Mouse (Mus musculus): ENCODE data around the gene Siva1. TPM values are rescaled to one million over a fixed set of nuclear protein-coding genes. Genes with fewer than 3 reads are reported as not detected.

Gene Siva1
- 62.6 and 71.8 TPM in 2 replicates for polyA plus RNA-seq (2012; rRNA removed)

DNA sequence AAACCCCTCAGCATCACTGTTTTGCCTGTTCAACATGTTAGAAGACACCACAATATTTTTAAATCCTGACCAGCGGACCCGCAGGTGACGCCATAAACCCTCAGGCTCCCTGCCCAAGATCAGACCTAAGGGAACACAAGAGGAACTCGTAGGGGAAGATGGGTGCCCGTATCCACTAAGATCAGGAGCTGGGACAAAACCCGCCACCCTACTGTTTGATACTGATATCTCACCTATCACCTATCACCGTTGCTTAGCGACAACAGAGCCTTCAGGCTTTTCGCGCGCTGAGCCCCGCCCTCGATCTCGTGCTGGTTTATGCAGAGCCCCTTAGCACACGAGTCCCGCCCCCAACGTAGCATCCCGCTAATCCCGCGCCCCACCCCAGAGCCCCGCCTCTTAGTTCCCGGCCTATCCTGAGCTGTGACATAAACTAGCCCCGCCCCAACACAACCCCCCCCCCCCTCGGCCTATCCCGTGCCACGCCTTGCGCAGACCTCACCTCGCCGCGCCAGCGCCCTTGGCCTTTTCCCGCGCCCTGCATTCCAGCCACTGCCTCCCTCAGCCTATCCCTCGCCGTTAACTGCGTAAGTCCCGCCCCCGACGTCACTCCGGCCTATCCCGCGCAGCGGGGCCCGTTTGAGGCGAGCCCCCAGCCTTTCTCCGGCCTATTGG is at the start of gene Siva1:
TSS of gene Siva1 (plus strand) at position 500 of the 675 bp plus-strand sequence.
- DNase-seq (ENCODE audit: low spot score) = peak; percentile 96

DNA sequence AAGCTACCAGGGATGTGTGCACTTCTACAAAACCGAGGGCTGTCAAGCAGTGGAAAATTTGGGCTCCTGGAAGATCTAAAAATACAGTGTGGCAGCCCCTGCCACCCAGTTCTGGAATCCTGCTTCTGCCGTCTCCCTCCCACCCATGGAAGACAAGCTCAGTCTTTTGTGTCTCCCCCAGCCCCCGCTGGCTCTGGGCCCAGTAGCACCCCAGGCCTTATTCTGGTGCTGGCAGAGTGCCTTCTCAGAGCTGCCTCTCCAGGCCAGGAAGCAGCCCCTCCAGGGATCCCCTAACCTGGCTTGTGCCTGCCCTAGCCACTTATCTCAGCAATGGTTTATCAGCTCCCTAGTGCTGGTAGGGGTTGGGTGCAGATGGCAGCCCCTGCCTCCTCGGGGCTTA is 49.5 kb upstream of the Siva1 start:
- DNase-seq (ENCODE audit: low spot score) = no peak

DNA sequence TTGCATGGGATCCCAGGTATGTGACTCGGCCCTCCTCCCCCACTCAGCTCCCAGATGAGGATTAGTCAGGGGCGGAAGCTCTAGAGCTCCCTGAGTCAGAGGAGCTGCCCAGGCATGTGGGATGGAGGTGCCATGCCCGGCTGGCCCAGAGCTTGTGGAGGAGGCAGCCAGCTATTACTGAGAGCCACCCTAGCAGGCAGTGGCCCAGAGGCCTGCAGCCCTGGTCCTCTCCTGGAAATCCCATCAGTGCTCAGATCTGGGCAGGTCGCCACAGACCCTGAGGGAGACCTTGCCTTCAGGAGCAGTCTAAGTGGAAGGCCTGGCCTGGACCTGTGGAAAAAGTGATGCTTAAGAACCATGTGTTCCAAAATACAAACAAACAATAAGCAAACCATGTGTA is 48.9 kb upstream of the Siva1 start:
- no peak for DNase-seq (ENCODE audit: low spot score)

DNA sequence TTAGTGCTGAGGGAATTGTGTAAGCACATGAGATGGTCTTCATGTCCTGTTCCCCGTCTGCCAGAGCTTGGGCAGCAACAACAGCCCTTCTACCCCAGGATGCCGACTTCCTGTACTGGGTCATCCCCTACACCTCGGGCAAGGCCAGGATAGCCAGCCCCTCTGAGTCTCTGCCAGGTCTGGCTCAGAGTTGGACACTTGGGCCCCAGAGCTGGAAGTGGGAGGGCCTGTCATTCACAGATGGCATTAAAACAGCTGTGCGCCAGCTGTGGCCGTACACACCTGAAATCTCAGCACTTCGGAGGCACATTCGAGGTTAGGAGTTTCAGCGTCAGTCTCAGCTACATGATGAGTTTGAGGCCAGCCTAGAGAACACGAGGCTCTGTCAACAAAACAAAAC is 48.0 kb upstream of the Siva1 start:
- no peak for DNase-seq (ENCODE audit: low spot score)

DNA sequence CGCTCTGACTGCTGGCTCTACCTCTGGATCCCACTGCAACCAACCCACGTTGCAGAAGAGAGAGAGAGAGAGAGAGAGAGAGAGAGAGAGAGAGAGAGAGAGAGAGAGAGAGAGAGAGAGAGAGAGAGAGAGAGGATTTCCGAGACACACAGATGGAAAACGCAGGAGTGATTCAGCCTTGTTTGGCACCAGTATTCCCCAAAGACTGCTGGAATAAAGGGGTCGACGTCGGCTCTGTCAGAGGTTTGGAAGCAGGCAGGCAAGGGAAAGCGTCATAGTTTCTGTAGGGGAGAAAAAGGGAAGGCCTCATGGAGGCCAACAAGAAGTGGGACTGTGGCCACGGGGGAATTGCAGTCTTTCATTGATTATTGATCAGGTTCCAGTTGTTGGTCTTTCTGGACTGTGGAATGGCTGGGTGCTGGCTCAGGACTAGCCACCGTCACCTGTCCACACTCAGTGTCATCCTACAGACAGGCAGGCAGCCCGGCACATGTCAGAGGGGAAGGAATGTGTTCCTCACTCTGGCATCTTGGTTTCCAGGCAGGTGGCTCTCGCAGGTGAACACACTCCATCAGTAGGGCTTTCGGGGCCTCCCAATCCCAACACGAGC is 47.5 kb upstream of the Siva1 start:
- no peak for DNase-seq (ENCODE audit: low spot score)

DNA sequence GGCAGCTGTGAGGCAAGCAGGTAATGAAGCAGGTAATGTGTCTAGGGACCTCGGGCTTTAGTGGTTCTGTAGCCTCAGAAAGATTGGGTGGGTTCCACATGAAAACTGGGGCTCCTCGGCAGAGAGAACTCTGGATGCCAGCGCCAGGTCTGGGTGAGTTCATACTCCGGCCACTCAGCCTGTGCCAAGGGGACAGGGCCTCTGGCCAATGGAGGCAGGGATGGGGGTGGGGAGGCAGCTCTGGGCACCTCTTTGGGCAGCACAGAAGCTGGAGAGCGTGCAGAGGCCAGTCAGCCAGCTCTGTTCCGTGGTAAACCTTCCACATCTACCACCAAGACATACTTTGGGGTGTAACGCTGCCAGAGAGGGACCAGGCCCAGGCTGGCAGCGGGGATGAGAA is 46.9 kb upstream of the Siva1 start:
- no peak for DNase-seq (ENCODE audit: low spot score)

DNA sequence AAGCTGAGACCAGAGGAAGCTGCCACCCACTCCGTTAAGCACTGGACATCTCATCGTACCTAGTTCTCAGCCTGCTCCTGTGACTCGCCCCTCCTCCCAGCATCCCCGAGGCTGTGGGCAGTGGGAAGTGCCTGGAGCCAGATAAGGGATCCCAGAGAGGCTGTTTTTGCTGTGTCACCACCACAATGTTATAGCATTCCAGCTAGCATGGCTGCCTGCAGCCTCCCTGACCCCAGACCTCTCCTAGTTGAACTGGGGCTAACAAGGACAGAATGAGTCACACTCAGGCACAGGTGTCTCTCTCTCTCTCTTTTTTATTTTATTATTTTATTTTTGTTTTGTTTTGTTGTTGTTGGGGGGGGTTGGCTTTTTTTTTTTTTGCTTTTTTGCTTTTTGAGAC is 45.3 kb upstream of the Siva1 start:
- DNase-seq (ENCODE audit: low spot score) = no peak

DNA sequence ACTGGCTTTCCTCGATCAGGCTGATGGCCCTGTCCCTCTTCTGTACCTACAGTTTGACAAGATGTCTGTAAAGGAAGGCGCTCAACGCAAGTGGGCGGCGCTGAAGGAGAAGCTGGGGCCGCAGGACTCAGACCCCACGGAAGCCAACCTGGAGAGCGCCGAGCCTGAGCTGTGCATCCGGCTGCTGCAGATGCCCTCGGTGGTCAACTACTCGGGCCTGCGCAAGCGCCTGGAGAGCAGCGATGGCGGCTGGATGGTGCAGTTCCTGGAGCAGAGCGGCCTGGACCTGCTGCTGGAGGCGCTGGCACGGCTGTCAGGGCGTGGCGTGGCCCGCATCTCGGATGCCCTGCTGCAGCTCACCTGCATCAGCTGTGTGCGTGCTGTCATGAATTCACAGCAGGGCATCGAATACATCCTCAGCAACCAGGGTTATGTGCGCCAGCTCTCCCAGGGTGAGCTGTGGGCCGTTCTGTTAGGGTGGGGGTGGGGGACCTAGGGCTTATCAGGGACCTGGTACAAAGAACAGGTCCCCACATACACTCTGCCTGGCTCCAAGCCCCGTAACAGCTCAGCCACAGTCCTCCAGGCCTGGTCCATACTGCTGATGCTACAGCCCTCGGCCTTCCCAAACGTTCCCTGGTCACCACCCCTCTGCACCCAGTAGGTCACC is 44.4 kb upstream of the Siva1 start:
- DNase-seq (ENCODE audit: low spot score) = no peak

DNA sequence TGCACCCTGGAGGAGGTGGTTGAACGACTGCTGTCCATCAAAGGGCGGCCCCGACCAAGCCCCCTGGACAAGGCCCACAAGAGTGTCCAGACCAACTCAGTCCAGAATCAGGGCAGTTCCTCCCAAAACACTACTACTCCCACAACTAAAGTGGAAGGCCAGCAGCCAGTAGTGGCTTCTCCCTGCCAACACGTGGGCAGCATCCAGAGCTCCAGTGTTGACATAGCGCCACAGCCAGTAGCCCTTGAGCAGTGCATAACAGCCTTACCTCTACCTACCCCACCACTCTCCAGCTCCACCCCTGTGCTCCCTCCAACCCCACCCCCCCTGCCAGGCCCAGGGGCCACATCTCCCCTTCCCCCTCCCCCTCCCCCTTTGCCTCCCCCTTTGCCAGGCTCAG is 40.5 kb upstream of the Siva1 start:
- DNase-seq (ENCODE audit: low spot score) = no peak

DNA sequence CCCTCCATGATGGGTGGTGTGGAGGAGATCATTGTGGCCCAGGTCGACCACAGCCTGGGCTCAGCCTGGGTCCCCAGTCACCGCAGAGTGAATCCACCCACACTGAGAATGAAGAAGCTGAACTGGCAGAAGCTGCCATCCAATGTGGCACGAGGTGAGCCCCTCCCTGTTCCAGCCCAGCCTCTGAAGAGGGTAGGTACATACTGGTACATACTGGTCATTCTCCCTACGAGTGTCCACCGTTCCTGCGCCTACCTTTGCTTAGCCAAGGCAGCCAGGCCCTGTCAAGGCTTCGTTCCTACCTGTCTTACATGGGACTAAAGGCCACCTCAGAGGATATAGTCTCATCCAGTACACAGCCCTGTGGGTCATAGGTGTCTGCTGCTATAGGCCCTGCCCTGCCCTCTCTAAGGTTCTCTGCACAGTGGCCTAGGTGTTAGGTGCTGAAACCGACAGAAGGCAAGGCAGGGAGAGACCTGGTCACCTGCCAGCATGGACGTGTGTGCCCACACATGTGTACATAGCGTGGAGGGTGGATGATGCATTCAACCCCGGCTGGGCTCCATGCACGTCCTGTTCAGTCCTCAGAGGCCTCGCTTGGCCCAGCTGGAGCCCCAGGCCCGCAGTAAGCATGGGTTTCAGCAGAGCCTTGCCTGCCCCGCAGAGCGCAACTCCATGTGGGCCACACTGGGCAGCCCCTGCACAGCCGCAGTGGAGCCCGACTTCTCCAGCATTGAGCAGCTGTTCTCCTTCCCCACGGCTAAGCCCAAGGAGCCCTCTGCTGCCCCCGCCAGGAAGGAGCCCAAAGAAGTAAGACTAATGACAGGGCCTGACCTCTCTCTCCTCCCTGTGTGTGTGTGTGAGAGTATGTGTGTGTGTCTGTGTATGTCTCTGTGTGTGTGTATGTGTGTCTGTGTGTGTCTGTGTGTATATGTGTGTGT is 39.5 kb upstream of the Siva1 start:
- DNase-seq (ENCODE audit: low spot score) = no peak

DNA sequence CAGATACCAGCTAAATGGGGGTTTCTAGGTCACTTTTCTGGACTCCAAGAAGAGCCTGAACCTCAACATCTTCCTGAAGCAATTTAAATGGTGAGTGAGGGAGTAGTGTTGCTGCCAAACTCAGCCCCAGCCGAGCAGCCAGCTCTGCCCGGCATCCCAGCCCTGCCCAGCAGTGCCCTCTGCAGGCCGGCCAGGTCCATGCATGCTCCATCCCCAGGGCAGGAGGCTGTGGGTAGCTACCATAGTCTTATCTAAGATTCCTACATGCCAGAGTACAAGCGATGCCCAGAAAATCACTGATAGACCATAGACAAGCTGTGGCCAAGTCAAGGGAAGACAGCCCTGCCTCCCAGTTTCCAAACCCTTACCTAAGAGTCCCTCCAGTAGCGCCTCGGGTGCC is 38.7 kb upstream of the Siva1 start:
- DNase-seq (ENCODE audit: low spot score) = peak; percentile 70

DNA sequence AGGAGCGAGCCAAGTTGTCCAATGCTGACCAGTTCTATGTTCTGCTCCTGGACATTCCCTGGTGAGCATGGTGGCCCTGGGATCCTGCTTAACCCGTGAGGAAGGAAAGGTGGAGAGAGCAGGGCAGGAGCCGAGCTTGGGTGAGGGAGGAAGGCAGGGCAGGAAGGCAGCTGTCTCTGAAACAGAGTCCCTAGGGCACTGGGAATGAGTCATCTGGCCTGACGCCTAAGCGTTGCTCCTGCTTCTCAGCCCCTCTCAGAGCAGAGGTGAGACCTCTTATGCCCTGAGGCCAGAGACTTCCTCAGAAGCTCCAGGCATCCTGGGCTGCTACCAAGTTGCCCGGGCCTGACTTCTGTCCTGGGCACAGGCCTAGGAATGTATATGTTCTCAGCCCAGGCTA is 37.5 kb upstream of the Siva1 start:
- no peak for DNase-seq (ENCODE audit: low spot score)

DNA sequence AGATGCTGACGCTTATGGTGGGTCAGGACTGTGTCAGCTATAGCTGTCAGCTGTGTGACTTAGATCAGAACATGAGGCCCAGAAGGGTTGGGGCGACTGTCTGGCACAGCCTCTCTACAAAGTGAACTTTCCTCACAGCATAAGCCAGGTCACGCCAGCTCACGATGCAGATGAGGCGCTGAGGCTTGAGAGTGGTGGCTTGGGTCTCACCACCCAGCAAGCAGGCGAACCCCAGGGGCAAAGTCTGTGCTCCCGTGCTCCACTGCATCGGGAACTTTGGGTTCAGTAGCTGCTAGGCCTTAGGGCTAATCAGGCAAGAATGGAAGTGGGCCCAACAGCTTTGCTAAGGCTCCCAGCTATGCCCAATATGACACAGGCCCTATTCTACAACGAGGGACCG is 35.4 kb upstream of the Siva1 start:
- no peak for DNase-seq (ENCODE audit: low spot score)

DNA sequence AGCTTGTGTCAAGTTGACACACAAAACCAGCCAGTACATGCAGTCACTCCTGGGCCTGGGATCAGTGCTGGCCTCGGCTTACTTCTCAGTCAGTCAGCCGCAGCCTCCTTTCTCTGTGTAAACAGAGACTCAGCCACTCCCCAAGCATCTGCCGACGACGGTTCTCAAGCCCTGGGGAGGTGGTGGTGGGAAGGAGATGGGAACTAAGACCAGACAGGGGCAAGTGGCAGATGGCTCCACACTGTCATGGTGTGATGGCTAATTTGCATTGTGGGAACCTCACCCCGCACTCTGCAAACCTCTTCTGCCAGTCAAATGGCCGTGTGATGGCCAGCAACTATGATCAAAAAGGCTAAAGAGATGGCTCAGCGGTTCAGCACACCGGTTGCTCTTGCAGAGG is 27.8 kb upstream of the Siva1 start:
- no peak for DNase-seq (ENCODE audit: low spot score)

DNA sequence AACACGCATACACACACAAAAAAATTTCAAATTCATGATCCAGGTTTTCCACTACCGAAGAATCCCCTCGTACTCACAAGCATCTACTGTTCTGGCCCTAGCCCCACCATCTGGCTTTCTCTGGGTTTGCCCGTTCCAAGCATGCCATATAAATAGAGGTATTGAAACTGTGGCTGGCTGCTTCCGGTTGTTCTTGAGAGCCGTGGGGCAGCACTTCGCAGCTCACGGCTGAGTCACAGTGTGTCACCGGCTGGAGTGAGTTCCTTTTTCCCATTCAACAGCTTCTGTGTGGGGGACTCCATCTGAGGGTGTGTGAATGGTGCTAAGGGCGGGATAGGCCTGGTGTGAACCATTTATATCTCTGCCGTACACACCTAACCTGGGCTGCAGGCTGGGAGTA is 27.3 kb upstream of the Siva1 start:
- DNase-seq (ENCODE audit: low spot score) = no peak

DNA sequence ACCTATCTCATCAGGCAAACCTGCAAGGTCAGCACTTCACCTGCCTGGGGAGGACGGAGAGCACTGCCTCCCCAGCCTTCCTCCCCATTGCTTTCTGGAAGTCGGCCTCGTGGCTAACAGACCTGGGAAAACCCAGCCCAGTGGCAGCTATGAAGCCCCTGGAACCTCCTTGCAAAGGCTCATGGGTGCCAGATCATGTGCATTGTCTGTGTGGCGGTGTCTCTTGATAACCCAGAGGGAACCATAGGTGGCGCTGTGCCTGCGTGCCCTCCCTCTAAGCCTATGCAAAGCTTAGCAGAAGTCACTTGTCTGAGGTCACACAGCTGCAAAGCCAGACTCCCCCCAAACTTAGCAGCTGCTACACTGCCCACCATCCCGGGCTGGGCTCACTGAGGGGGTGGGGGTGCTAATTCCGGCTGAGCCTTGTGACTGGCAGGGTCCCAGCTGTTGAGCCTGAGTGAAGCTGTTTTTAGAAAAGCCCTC is 26.5 kb upstream of the Siva1 start:
- no peak for DNase-seq (ENCODE audit: low spot score)

DNA sequence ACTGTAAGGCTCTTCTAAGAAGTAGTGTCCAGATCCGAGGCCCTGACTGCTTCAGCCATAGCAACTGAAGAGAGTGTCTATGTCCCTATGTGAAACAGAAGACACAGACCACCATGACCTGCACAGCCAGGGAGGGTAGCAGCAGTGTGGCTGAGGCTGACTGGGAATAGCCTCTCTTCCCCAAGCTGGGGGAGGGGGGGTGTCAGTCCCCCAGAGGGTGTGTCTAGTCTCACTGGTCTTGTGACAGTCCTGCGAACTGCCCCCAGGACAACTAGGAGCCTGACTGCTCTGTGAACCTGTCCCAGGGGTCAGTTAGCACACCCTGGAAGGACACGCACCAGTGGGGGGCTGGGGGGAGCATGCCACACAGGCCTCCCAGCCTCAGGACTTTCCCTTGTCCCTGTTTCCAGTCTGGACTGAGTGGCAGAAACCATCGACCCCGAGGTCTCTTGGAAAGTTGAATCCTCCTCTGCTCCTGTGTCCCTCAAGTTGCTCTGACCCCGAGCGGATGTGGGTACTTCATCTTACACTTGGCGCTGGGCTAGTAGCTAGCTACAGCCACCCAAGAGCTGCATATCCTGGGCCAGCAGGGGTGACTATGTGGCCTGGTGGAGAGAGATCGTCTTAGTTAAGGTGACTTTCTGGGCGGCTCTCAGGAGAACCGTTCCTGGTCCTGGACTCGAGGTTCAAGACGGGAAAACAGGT is 25.3 kb upstream of the Siva1 start:
- no peak for DNase-seq (ENCODE audit: low spot score)

DNA sequence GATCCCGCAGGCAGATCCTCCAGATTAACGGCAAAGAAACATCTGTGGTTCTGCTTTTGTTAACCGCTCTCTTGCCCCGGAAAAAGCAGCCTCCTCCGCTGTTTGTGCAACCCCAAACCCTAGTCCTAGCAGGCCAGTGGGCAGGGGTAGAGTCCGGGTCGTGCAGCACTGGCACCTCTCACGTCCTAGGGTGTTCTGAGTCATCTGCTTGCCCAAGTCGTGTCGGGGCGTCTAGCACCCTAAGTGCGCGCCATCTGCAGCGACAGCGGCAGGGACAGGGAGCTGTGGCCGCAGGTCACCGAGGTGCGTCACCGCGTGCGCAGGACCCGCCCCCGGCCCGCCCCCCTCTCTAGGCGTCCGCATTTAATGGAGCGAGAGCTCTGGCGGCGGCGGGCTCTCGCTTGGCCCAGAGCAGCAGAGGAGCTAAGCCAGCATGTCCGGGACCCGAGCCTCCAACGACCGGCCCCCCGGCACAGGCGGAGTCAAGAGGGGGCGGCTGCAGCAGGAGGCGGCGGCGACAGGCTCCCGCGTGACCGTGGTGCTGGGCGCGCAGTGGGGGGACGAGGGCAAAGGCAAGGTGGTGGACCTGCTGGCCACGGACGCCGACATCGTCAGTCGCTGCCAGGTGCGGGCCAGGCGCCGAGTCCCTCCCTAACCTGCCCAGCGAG is 24.7 kb upstream of the Siva1 start, which contains the start of gene Adssl1:
TSS of gene Adssl1 (plus strand) at position 360 of the 668 bp plus-strand sequence.
- DNase-seq (ENCODE audit: low spot score) = peak; percentile 54

DNA sequence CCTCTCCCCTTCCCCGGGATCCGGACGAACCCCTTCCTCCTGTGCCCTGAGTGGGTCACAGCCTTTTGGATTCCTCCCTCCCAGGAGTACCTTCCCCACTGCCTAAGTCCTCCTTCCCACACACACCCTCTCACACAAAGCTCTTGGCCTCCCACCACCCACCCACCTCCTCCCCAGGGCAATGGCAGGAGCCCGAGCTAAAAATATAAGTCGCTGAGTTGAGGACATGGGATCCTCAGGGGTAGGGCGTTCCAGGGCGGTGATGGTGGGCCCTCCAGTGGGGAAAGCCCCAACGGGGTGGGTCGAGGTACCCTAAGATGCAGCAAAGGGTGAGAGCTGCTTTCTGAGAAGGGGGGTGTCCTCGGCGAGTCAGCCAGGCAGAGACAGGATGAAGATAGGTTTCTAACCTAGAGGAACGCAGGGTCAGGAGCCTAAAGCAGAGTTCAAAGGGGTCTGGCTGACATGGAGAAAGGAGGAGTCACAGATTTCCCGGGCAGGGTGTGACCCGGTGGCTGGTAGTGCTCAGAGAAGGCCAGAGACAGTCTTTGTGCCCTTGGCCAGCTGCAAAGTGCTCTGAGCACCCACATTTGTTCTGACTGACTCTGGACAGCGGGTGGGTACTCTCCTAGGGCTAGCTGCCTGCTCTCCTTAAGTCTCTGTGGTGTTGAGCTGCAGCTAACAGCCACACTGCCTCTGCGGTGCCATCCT is 24.0 kb upstream of the Siva1 start:
- DNase-seq (ENCODE audit: low spot score) = no peak

DNA sequence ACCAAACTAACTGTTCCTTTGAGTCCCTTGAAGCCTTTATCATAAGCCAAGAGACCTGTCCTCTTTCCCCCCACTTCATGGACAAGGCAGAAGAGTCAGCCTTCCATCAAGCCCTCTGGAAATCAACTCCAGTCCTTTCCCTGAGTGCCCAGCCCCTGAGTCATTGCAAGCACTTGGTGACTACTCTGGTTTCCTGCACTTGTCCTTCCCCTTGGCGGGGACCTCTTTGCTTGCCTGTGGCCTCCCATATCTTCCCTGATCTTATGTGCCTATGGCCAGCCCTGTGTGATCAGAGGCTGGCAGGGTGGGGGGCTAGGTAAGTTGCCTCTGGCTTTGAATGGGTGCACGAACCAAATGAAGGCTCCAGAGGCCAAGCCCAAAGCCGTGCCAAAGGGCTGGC is 22.6 kb upstream of the Siva1 start:
- DNase-seq (ENCODE audit: low spot score) = no peak
